Mouse (Mus musculus) liver, embryonic 14.5 days (tissue): ENCODE data around the gene Ssbp3. TPM values are rescaled to one million over a fixed set of nuclear protein-coding genes. Genes with fewer than 3 reads are reported as not detected.

Source experiments
- ATAC-seq: fragments of 200-750 bp; cut with Nextera tagmentation; 2 replicates; pipeline ENCODE4 v1.8.0; 2017; ENCODE audit warnings: moderate number of reproducible peaks, mild to moderate bottlenecking, moderate library complexity; ENCODE audit not compliant: insufficient read depth
- DNase-seq, 3 experiments: peaks; one replicate each; pipeline ENCODE4 v3.0.0-alpha.2; 2012 to 2013; ENCODE audit warnings: low read depth in 3 of 3, low spot score in 3 of 3
- H3K27ac ChIP-seq: fragments of 300-500 bp; sonication (generic); 2 replicates; pipeline ENCODE4 v1.5.1; 2014; ENCODE audit warnings: moderate library complexity, mild to moderate bottlenecking, control low read depth, inconsistent platforms
- H3K27me3 ChIP-seq: fragments of 300-500 bp; sonication (generic); 2 replicates; pipeline ENCODE4 v1.6.1; 2014; ENCODE audit warnings: mild to moderate bottlenecking, low read length, moderate library complexity; ENCODE audit not compliant: control insufficient read depth, insufficient read depth
- H3K36me3 ChIP-seq: fragments of 300-500 bp; sonication (generic); replicated peaks from 2 replicates; pipeline ENCODE4 v1.6.1; 2014; ENCODE audit warnings: low read depth; ENCODE audit not compliant: control insufficient read depth, insufficient read depth
- H3K4me1 ChIP-seq, 2 experiments: fragments of 200-500 bp in 1 of 2; fragments of 300-500 bp in 1 of 2; sonication (generic) in 1 of 2; replicated peaks; 2 replicates each; pipeline ENCODE4 v1.6.1; 2012 to 2014; ENCODE audit warnings: antibody characterized with exemption in 1 of 2, inconsistent platforms in 1 of 2, low read length in 1 of 2; ENCODE audit not compliant: control insufficient read depth in 2 of 2, insufficient read depth in 2 of 2
- H3K4me2 ChIP-seq: fragments of 300-500 bp; sonication (generic); 2 replicates; pipeline ENCODE4 v1.6.1; 2014; ENCODE audit warnings: low read depth, mild to moderate bottlenecking, control low read depth, moderate library complexity
- H3K4me3 ChIP-seq, 2 experiments: fragments of 200-500 bp in 1 of 2; fragments of 300-500 bp in 1 of 2; sonication (generic) in 1 of 2; 2 replicates each; pipeline ENCODE4 v1.5.1; 2012 to 2014; ENCODE audit warnings: low read depth in 2 of 2, low read length in 2 of 2, mild to moderate bottlenecking in 2 of 2, control low read depth in 1 of 2, inconsistent platforms in 1 of 2, moderate library complexity in 1 of 2; ENCODE audit not compliant: insufficient read depth in 1 of 2
- H3K9ac ChIP-seq: fragments of 300-500 bp; sonication (generic); replicated peaks from 2 replicates; pipeline ENCODE4 v1.6.1; 2014; ENCODE audit warnings: mild to moderate bottlenecking, control low read depth, moderate library complexity
- H3K9me3 ChIP-seq: fragments of 300-500 bp; sonication (generic); 2 replicates; pipeline ENCODE4 v1.6.1; 2016; ENCODE audit warnings: low read length, mixed read lengths; ENCODE audit not compliant: control insufficient read depth
- CTCF ChIP-seq: IDR thresholded peaks from 2 replicates; pipeline ENCODE4 v1.5.1; 2016; ENCODE audit warnings: antibody characterized with exemption, low read depth, control low read depth
- EP300 ChIP-seq: IDR thresholded peaks from 2 replicates; pipeline ENCODE4 v1.6.1; 2016; ENCODE audit warnings: antibody characterized with exemption, low read depth
- WGBS: fragments of 180-500 bp; shearing (Covaris S2); extraction: QIAGEN DNeasy Blood & Tissue Kit; methylation state at CpG from one replicate; pipeline ENCODE4 v1.1.7; 2014; ENCODE audit not compliant: insufficient replicate concordance; 5-methylcytosine and 5-hydroxymethylcytosine counted together
- polyA plus RNA-seq, 2 experiments: library from polyadenylated mRNA; depleted of rRNA in 1 of 2; stranded (reverse) in 1 of 2; unstranded in 1 of 2; fragments of >200 nt; fragmentation: Nextera tagmentation in 1 of 2; extraction: Ambion mirVana in 1 of 2; gene quantifications; 2 replicates each; pipeline versions ENCODE4 v1.2.1 to v1.2.3; 2012 to 2014

The Ssbp3 gene
- polyA plus RNA-seq, 2 experiments = 33.0 to 52.1 TPM

- Histone ChIP-seq H3K9ac (no peak overlapping the region), H3K27me3 (no peaks in the 10 kb centered on the region), H3K4me2 (no peak overlapping the region), H3K4me3 (no peak overlapping the region), H3K4me1 (peaks cover 26 to 27% of the 10 kb centered on the region in 2 experiments), H3K27ac (no peak overlapping the region), H3K9me3 (no peaks in the 10 kb centered on the region), H3K36me3 (peaks cover 10% of the 10 kb centered on the region)
- DNase-seq (no peak), ATAC-seq (no peak)
- 66% methylated on average over 8 of the region's 8 CpGs for WGBS
- no peak for TF ChIP-seq EP300
- TF ChIP-seq CTCF = no peak
Measured at GRCm38 (mm10) chr4:107011325-107012004, 101.0 kb downstream of the Ssbp3 start.

- Histone ChIP-seq H3K4me3 (no peak overlapping the region), H3K9ac (no peak overlapping the region), H3K4me2 (no peak overlapping the region), H3K9me3 (no peaks in the 10 kb centered on the region), H3K36me3 (peaks cover 10% of the 10 kb centered on the region), H3K4me1 (peaks cover 21% of the 10 kb centered on the region in 2 experiments), H3K27me3 (no peaks in the 10 kb centered on the region), H3K27ac (no peak overlapping the region)
- TF ChIP-seq EP300 = no peak
- ATAC-seq = no peak
- DNase-seq = no peak
- WGBS = 72% methylated on average over 13 of the region's 13 CpGs
Measured at GRCm38 (mm10) chr4:107012005-107012478, 101.5 kb downstream of the Ssbp3 start.

- Histone ChIP-seq H3K27ac (no peak overlapping the region), H3K9me3 (no peaks in the 10 kb centered on the region), H3K36me3 (peaks cover 10% of the 10 kb centered on the region), H3K9ac (no peak overlapping the region), H3K27me3 (no peaks in the 10 kb centered on the region), H3K4me2 (no peak overlapping the region), H3K4me1 (peaks cover 15 to 16% of the 10 kb centered on the region in 2 experiments), H3K4me3 (no peak overlapping the region)
- ATAC-seq (no peak), DNase-seq (no peak)
- WGBS = 76% methylated on average over 3 of the region's 3 CpGs
- TF ChIP-seq EP300 (no peak), CTCF (no peak)
Measured at GRCm38 (mm10) chr4:107012574-107012973, 102.1 kb downstream of the Ssbp3 start.

- Histone ChIP-seq H3K4me2 (no peak overlapping the region), H3K4me1 (peaks cover 8 to 9% of the 10 kb centered on the region in 2 experiments), H3K4me3 (no peak overlapping the region), H3K9me3 (no peaks in the 10 kb centered on the region), H3K9ac (no peak overlapping the region), H3K27ac (no peak overlapping the region), H3K27me3 (no peaks in the 10 kb centered on the region), H3K36me3 (peaks cover 10% of the 10 kb centered on the region)
- ATAC-seq (no peak), DNase-seq (no peak)
- TF ChIP-seq CTCF (no peak), EP300 (no peak)
- WGBS = 85% methylated on average over 6 of the region's 6 CpGs
Measured at GRCm38 (mm10) chr4:107013119-107013816, 102.8 kb downstream of the Ssbp3 start.

GRCm38 (mm10) chr4:107013817-107014260, 103.3 kb downstream of the Ssbp3 start:
- 88% methylated on average over 9 of the region's 9 CpGs for WGBS

More at GRCm38 (mm10) chr4:107013817-107014260, 103.3 kb downstream of the Ssbp3 start:
- peaks cover 3 to 4% of the 10 kb centered on the region in 2 experiments for H3K4me1 ChIP-seq
- TF ChIP-seq EP300 (no peak), CTCF (no peak)
- ATAC-seq = no peak
- no peaks in the 10 kb centered on the region for H3K27me3 ChIP-seq
- H3K9ac ChIP-seq = no peak overlapping the region
- no peak overlapping the region for H3K4me3 ChIP-seq
- no peak for DNase-seq
- peaks cover 10% of the 10 kb centered on the region for H3K36me3 ChIP-seq
- no peaks in the 10 kb centered on the region for H3K9me3 ChIP-seq
- no peak overlapping the region for H3K4me2 ChIP-seq
- H3K27ac ChIP-seq = no peak overlapping the region
